Mouse (Mus musculus): ENCODE measurements around the gene Ajuba. TPM values are rescaled to one million over a fixed set of nuclear protein-coding genes. Genes with fewer than 3 reads are reported as not detected.

The Ajuba gene
- polyA plus RNA-seq, 1 experiment from 2014 or later: 32.2 TPM

- no peaks in the 10 kb centered on the region for H3K9me3 ChIP-seq (ENCODE audit: control insufficient read depth, low read length)
Observed at GRCm38 (mm10) chr14:54610648-54611047, 33.3 kb upstream of the Ajuba start.

GRCm38 (mm10) chr14:54609962-54610361, 32.6 kb upstream of the Ajuba start:
- Histone ChIP-seq H3K4me1 (ENCODE audit: control insufficient read depth, insufficient read depth, low read length) (no peaks in the 10 kb centered on the region), H3K4me3 (ENCODE audit: low read length) (no peak overlapping the region), H3K27me3 (ENCODE audit: control insufficient read depth, insufficient read depth, low read length) (no peaks in the 10 kb centered on the region), H3K4me2 (replicated peaks; ENCODE audit: low read depth, low read length) (no peak overlapping the region), H3K27ac (ENCODE audit: low read depth, low read length) (no peak overlapping the region), H3K36me3 (ENCODE audit: control insufficient read depth, insufficient read depth, low read length) (peaks cover 25% of the 10 kb centered on the region), H3K9me3 (ENCODE audit: control insufficient read depth, low read length) (no peaks in the 10 kb centered on the region), H3K9ac (ENCODE audit: low read depth, low read length) (no peak overlapping the region)
- 87% methylated on average over 4 of the region's 4 CpGs for WGBS
- ATAC-seq (ENCODE audit: low FRiP score, low TSS enrichment): no peak

More at GRCm38 (mm10) chr14:54610648-54611047, 33.3 kb upstream of the Ajuba start:
- Histone ChIP-seq H3K27me3 (ENCODE audit: control insufficient read depth, insufficient read depth, low read length) (no peaks in the 10 kb centered on the region), H3K4me3 (ENCODE audit: low read length) (no peak overlapping the region), H3K27ac (ENCODE audit: low read depth, low read length) (no peak overlapping the region), H3K4me1 (ENCODE audit: control insufficient read depth, insufficient read depth, low read length) (no peaks in the 10 kb centered on the region), H3K4me2 (replicated peaks; ENCODE audit: low read depth, low read length) (no peak overlapping the region), H3K9ac (ENCODE audit: low read depth, low read length) (no peak overlapping the region), H3K36me3 (ENCODE audit: control insufficient read depth, insufficient read depth, low read length) (peaks cover 32% of the 10 kb centered on the region)
- no peak for ATAC-seq (ENCODE audit: low FRiP score, low TSS enrichment)
- WGBS: 85% methylated on average over 6 of the region's 6 CpGs

- H3K36me3 ChIP-seq (ENCODE audit: control insufficient read depth, insufficient read depth, low read length): peaks cover 22% of the 10 kb centered on the region
- WGBS: 74% methylated on average over 4 of the region's 4 CpGs
- no peak overlapping the region for H3K27ac ChIP-seq (ENCODE audit: low read depth, low read length)
Observed at GRCm38 (mm10) chr14:54609245-54609644, 31.9 kb upstream of the Ajuba start.

GRCm38 (mm10) chr14:54607226-54607625, 29.9 kb upstream of the Ajuba start:
- Histone ChIP-seq H3K27me3 (ENCODE audit: control insufficient read depth, insufficient read depth, low read length) (no peaks in the 10 kb centered on the region), H3K36me3 (ENCODE audit: control insufficient read depth, insufficient read depth, low read length) (peaks cover 10% of the 10 kb centered on the region), H3K9ac (ENCODE audit: low read depth, low read length) (no peak overlapping the region), H3K4me2 (replicated peaks; ENCODE audit: low read depth, low read length) (no peak overlapping the region), H3K4me1 (ENCODE audit: control insufficient read depth, insufficient read depth, low read length) (peaks cover 15% of the 10 kb centered on the region; the same call in 1 of the 2 replicates), H3K9me3 (ENCODE audit: control insufficient read depth, low read length) (no peaks in the 10 kb centered on the region), H3K27ac (ENCODE audit: low read depth, low read length) (no peak overlapping the region), H3K4me3 (ENCODE audit: low read length) (no peak overlapping the region)
- ATAC-seq (ENCODE audit: low FRiP score, low TSS enrichment): no peak
- 49% methylated on average over 8 of the region's 8 CpGs for WGBS

More at GRCm38 (mm10) chr14:54609245-54609644, 31.9 kb upstream of the Ajuba start:
- Histone ChIP-seq H3K27me3 (ENCODE audit: control insufficient read depth, insufficient read depth, low read length) (no peaks in the 10 kb centered on the region), H3K9ac (ENCODE audit: low read depth, low read length) (no peak overlapping the region), H3K4me2 (replicated peaks; ENCODE audit: low read depth, low read length) (no peak overlapping the region), H3K4me3 (ENCODE audit: low read length) (no peak overlapping the region), H3K9me3 (ENCODE audit: control insufficient read depth, low read length) (no peaks in the 10 kb centered on the region), H3K4me1 (ENCODE audit: control insufficient read depth, insufficient read depth, low read length) (0 out of 2 replicates have a peak, but pooled peaks cover 6% of the 10 kb centered on the region)
- ATAC-seq (ENCODE audit: low FRiP score, low TSS enrichment): no peak

GRCm38 (mm10) chr14:54605752-54606321, 28.5 kb upstream of the Ajuba start, which contains the start of gene 4931414P19Rik:
4931414P19Rik (minus strand) TSS chr14:54605993.
- Histone ChIP-seq H3K4me3 (ENCODE audit: low read length) (peak within 1 kb of the TSS; percentile 44), H3K9me3 (ENCODE audit: control insufficient read depth, low read length) (no peaks in the 10 kb centered on the region), H3K9ac (ENCODE audit: low read depth, low read length) (peak within 1 kb of the TSS; percentile 62; the same call in 1 of the 2 replicates), H3K4me1 (ENCODE audit: control insufficient read depth, insufficient read depth, low read length) (peaks cover 15% of the 10 kb centered on the region; the same call in 1 of the 2 replicates), H3K27ac (ENCODE audit: low read depth, low read length) (peak within 1 kb of the TSS; percentile 80), H3K27me3 (ENCODE audit: control insufficient read depth, insufficient read depth, low read length) (no peaks in the 10 kb centered on the region), H3K4me2 (replicated peaks; ENCODE audit: low read depth, low read length) (peak within 1 kb of the TSS; percentile 47), H3K36me3 (ENCODE audit: control insufficient read depth, insufficient read depth, low read length) (no peaks in the 10 kb centered on the region)
- peak; percentile 57 for ATAC-seq (ENCODE audit: low FRiP score, low TSS enrichment)
- WGBS: under 1% methylated on average over 37 of the region's 39 CpGs

GRCm38 (mm10) chr14:54603686-54604085, 26.3 kb upstream of the Ajuba start:
- Histone ChIP-seq H3K4me2 (replicated peaks; ENCODE audit: low read depth, low read length) (peak overlapping the region; percentile 49), H3K36me3 (ENCODE audit: control insufficient read depth, insufficient read depth, low read length) (no peaks in the 10 kb centered on the region), H3K9me3 (ENCODE audit: control insufficient read depth, low read length) (no peaks in the 10 kb centered on the region), H3K4me3 (ENCODE audit: low read length) (peak overlapping the region; percentile 75), H3K27me3 (ENCODE audit: control insufficient read depth, insufficient read depth, low read length) (no peaks in the 10 kb centered on the region), H3K9ac (ENCODE audit: low read depth, low read length) (0 out of 2 replicates have a peak overlapping the region, but pooled peaks have one; percentile 84), H3K27ac (ENCODE audit: low read depth, low read length) (peak overlapping the region; percentile 71), H3K4me1 (ENCODE audit: control insufficient read depth, insufficient read depth, low read length) (peaks cover 15% of the 10 kb centered on the region; the same call in 1 of the 2 replicates)
- WGBS: 83% methylated on average over 8 of the region's 8 CpGs
- ATAC-seq (ENCODE audit: low FRiP score, low TSS enrichment): no peak

- H3K27me3 ChIP-seq (ENCODE audit: control insufficient read depth, insufficient read depth, low read length): no peaks in the 10 kb centered on the region
- peak overlapping the region; percentile 95 for H3K27ac ChIP-seq (ENCODE audit: low read depth, low read length)
- ATAC-seq (ENCODE audit: low FRiP score, low TSS enrichment): peak; percentile 98
- H3K9ac ChIP-seq (ENCODE audit: low read depth, low read length): peak overlapping the region; percentile 84
- no peaks in the 10 kb centered on the region for H3K36me3 ChIP-seq (ENCODE audit: control insufficient read depth, insufficient read depth, low read length)
- H3K4me3 ChIP-seq (ENCODE audit: low read length): peak overlapping the region; percentile 75
- peaks cover 15% of the 10 kb centered on the region; the same call in 1 of the 2 replicates for H3K4me1 ChIP-seq (ENCODE audit: control insufficient read depth, insufficient read depth, low read length)
- under 1% methylated on average over 46 of the region's 46 CpGs for WGBS
- peak overlapping the region; percentile 49 for H3K4me2 ChIP-seq (replicated peaks; ENCODE audit: low read depth, low read length)
- H3K9me3 ChIP-seq (ENCODE audit: control insufficient read depth, low read length): no peaks in the 10 kb centered on the region
Observed at GRCm38 (mm10) chr14:54603038-54603654, 25.8 kb upstream of the Ajuba start.

- H3K9ac ChIP-seq (ENCODE audit: low read depth, low read length): peak overlapping the region; percentile 84; the same call in 1 of the 2 replicates
- H3K27me3 ChIP-seq (ENCODE audit: control insufficient read depth, insufficient read depth, low read length): no peaks in the 10 kb centered on the region
- peaks cover 15% of the 10 kb centered on the region; the same call in 1 of the 2 replicates for H3K4me1 ChIP-seq (ENCODE audit: control insufficient read depth, insufficient read depth, low read length)
- ATAC-seq (ENCODE audit: low FRiP score, low TSS enrichment): peak; percentile 14; the same call in 1 of the 2 replicates
- H3K27ac ChIP-seq (ENCODE audit: low read depth, low read length): peak overlapping the region; percentile 95
- no peaks in the 10 kb centered on the region for H3K36me3 ChIP-seq (ENCODE audit: control insufficient read depth, insufficient read depth, low read length)
- WGBS: 46% methylated on average over 4 of the region's 4 CpGs
- H3K4me3 ChIP-seq (ENCODE audit: low read length): peak overlapping the region; percentile 75
- no peaks in the 10 kb centered on the region for H3K9me3 ChIP-seq (ENCODE audit: control insufficient read depth, low read length)
- peak overlapping the region; percentile 49 for H3K4me2 ChIP-seq (replicated peaks; ENCODE audit: low read depth, low read length)
Observed at GRCm38 (mm10) chr14:54602613-54603012, 25.3 kb upstream of the Ajuba start.

GRCm38 (mm10) chr14:54601601-54602000, 24.2 kb upstream of the Ajuba start:
- H3K27ac ChIP-seq (ENCODE audit: low read depth, low read length): no peak overlapping the region
- peaks cover 15% of the 10 kb centered on the region; the same call in 1 of the 2 replicates for H3K4me1 ChIP-seq (ENCODE audit: control insufficient read depth, insufficient read depth, low read length)
- no peak overlapping the region for H3K9ac ChIP-seq (ENCODE audit: low read depth, low read length)
- H3K4me3 ChIP-seq (ENCODE audit: low read length): no peak overlapping the region
- H3K9me3 ChIP-seq (ENCODE audit: control insufficient read depth, low read length): no peaks in the 10 kb centered on the region
- no peaks in the 10 kb centered on the region for H3K36me3 ChIP-seq (ENCODE audit: control insufficient read depth, insufficient read depth, low read length)
- H3K27me3 ChIP-seq (ENCODE audit: control insufficient read depth, insufficient read depth, low read length): no peaks in the 10 kb centered on the region
- WGBS: 43% methylated on average over 2 of the region's 2 CpGs
- H3K4me2 ChIP-seq (replicated peaks; ENCODE audit: low read depth, low read length): no peak overlapping the region
- no peak for ATAC-seq (ENCODE audit: low FRiP score, low TSS enrichment)
